Mouse (Mus musculus) megakaryocyte progenitor cell, adult 5-6 weeks (primary cell): ENCODE measurements around the gene 2010109A12Rik. TPM values are rescaled to one million over a fixed set of nuclear protein-coding genes. Genes with fewer than 3 reads are reported as not detected.
A peak's percentile ranks its signal among the peaks of the same experiment; 100 is the strongest.

ENCODE experiments used
- ATAC-seq: replicated peaks from 2 replicates; pipeline ENCODE4 v1.8.0; 2016; ENCODE audit warnings: mild to moderate bottlenecking, moderate TSS enrichment, inconsistent platforms; ENCODE audit not compliant: poor library complexity
- total RNA-seq, 2 experiments: library from RNA; stranded (forward) in 1 of 2; stranded (reverse) in 1 of 2; fragments of 157-497, 149-512 nt in 1 of 2; fragments of 200-1000 nt in 1 of 2; gene quantifications; 2 replicates each; pipeline versions ENCODE4 v1.2.3 to v1.2.4; 2015 to 2017

2010109A12Rik gene
- total RNA-seq, 2 experiments from 2014 or later, result 0.77 to 3.0 TPM

GRCm38 (mm10) chr5:93227157-93227556 is 20.8 kb downstream of the 2010109A12Rik start:
- ATAC-seq, result peak; percentile 81

DNA sequence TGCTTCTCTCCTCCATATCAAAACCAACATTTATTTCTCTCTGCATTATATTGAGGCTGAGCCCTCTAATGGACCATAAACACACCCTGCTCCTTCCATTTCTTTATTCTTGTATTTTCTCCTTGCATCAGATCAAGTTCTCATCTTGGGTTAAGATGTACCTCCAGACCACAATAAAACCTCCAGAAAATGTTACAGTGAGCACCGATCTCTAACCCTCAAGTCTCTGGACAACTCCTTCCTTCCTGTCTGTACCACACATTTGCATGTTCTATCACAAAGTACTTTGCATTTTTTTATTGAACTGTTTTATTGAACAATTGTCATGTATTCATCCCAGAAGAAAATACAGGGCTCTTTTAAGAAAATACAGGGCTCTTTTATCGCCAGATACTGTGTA is 23.2 kb downstream of the 2010109A12Rik start:
- peak; percentile 46 for ATAC-seq

DNA sequence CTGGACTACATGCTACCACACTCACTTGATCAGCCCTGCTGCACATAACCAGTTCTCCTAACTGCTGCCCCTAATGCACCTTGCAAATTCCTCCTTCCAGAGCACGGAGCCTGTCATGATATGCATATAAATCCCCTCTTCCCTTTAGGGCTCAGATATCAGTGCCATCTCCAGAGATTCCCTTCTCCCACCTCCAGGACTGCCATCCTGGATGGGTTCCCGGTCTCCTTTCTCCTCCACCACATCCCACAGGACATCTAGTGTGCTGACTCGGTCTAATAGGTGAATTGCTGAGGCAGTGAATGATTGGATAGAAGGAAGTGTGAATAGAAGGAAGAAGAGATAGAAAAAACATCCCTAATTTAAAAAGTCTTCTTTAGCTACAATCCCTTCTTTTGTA is 25.4 kb downstream of the 2010109A12Rik start:
- no peak for ATAC-seq

DNA sequence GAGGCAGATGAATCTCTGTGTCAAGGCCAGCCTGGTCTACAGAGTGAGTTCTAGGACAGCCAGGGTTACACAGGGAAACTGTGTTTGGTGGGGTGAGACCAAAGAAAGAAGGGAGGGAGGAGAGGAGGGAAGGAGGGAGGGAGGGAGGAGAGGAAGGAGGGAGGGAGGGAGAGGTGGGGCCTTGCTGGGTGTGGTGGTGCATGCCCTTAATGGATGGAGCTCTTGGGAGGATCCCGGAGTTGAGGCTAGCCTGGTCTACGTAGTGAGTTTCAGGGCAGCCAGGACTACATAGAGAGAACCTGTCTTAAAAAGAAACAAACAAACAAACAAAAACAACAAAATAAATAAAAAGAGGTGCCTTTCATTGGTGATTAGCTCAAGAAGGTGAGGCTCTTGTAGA is 26.5 kb downstream of the 2010109A12Rik start:
- ATAC-seq, result no peak

- ATAC-seq, result no peak
These were observed 27.8 kb downstream of the 2010109A12Rik start for GRCm38 (mm10) chr5:93234130-93234529.

- ATAC-seq, result no peak
These were observed 28.3 kb downstream of the 2010109A12Rik start for GRCm38 (mm10) chr5:93234605-93235004.

DNA sequence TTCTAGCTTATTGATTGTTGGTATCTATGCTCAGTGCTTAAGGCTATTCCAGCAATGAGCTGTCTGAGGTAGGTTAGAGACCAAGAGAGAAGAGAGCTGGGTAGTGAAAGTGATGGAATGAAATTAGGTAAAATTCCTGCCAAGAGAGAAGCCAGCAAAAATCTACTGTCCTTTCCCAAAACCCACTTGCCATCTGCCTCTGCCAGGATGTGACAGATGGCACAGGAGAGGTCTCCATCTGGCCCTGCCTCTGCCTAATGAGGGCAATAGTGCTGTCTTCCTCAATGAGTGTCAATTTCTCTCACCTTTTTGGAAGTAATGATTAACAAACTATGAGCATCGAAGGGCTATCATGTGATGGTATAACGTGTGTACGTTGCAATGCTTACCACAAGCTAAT is 29.6 kb downstream of the 2010109A12Rik start:
- no peak for ATAC-seq

- no peak for ATAC-seq
These were observed 30.2 kb downstream of the 2010109A12Rik start for GRCm38 (mm10) chr5:93236541-93236940.

GRCm38 (mm10) chr5:93239590-93240544 is 33.5 kb downstream of the 2010109A12Rik start:
- peak; percentile 96 for ATAC-seq

DNA sequence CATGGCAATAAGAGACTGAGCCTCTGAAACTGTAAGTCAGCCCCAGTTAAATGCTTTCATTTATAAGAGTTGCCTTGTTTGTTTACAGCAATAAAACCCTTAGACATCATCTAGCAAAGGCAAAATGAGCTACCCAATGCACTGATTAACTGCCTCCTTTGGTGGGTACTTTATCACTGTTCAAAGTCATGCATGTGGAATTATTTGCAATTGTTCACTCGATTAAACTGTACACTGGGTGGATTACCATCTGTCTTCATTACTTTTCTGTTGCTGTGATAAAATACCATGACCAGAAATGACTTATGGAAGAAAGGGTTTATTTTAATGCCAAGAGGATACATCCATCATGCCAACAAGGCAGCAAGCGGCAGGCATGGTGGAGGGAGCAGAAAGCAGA is 39.0 kb downstream of the 2010109A12Rik start:
- no peak for ATAC-seq

DNA sequence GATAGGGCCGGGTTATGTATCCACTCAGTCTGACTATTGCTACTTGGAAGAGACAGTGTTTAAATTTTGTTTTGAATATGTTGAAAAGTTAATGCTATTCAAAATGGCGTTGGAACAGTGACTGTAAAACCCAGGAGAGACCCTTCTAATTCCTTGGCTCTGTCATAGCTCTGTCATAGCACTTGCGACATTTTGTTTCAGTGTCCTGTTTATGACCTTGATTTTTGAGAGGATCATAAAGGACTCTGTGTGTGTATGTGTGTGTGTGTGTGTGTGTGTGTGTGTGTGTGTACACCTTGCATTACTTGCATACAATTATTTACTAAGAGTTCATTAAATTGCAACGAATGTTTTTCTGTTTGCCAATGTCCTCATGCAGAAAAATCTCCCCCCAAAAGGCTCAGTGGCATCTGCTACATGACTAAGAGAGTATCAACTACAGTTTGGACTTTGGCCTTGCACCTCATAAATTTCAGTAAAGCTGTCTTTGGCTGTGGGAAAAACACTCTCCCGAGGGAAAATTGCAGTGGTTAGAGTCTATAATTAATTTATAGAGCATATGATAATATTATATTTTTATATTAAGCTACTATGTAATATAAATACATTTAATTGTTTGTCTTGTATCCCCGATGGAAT is 43.7 kb downstream of the 2010109A12Rik start:
- ATAC-seq, result no peak

- no peak for ATAC-seq
These were observed 44.9 kb downstream of the 2010109A12Rik start for GRCm38 (mm10) chr5:93251001-93251760.

GRCm38 (mm10) chr5:93255759-93256265 is 49.5 kb downstream of the 2010109A12Rik start:
- no peak for ATAC-seq

GRCm38 (mm10) chr5:93256820-93257405 is 50.6 kb downstream of the 2010109A12Rik start:
- ATAC-seq, result no peak

DNA sequence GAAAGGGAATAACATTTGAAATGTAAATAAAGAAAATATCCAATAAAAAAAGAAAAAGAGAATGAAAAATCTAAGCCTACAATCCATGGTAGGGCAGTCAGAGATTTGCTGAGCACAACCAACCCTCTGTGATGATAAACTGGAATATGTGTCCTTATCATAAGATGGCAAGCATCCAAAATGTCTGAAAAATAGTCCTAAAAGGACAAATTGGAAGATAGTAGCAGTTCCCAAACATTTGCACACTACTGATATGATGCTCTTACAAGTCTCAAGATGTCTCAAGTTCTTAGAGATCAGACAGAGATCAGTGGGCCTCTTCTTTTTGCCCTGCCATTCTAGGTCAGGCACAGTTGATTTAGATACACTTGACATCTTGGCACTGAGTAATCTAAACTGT is 53.0 kb downstream of the 2010109A12Rik start:
- ATAC-seq, result no peak

DNA sequence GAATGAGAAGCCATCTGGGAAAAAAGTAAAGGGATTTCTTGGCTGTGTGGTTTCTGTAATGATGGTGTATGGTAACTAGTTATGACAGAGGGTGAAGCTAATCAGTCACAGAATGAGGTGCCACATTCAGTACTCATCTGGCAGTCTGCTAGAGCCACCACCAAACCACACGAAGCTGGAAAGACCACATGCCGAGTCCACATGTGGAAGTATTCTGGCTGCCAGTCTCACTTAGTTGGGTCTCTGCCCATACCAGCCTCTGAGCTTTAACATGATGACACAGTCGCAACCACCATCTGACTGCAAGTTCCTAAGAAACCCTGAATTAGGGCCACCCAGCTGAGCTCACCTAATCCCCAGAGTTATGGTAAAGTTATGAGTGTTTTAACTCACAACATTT is 54.7 kb downstream of the 2010109A12Rik start:
- peak; percentile 26; the same call in 1 of the 2 replicates for ATAC-seq

DNA sequence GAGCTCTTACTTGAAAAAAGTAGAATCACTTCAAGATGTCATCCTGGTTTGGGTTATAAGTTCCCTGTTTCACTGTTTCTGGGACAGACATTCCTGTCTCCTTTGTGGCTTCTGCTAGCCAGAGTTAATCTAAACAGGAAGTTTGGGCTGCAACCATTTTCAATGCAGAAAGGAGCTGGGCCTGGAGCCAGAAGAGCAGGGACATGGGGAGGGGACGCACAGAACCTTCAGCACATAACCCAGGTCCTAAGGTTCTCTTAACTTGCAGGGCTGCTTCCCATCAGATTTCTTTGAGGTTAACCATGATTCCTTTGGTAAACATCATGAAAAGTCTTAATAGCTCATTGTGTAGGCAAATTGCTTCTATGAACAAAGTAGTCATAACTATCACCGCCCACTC is 56.4 kb downstream of the 2010109A12Rik start:
- no peak for ATAC-seq
